In the genomic region with DNA sequence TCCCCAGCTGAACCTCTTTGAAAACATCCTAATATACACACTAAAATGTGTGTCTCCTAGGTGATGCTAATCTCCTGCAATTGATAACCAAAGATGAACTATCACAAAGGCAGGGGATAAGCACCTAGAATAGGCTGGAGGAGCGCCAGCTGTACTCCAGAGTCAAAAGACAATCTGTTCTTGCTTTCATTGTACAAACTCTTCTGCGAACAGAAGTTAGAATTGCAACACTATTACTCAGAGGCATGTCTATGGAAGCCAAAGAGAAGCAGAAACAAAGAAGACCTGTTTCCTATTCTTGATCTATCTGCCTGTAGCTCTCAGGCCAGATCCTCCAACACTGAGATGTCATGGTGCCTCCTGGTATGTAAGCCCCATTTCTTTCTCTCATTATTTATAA, we compare ENCODE assay signal across 24 mouse cellular contexts. TPM values are rescaled to one million over a fixed set of nuclear protein-coding genes. Genes with fewer than 3 reads are reported as not detected.
DNase-seq lines count a peak whose midpoint lies in the region; ATAC-seq lines count a peak whose summit lies in the region.
"Had no signal": no experiment of that assay in that cellular context is flagged by ENCODE, and none has a peak within 500 bp of the region (broad histone marks: within the 10 kb centered on the region; RNA-seq: fewer than 3 reads in every experiment).

No protein-coding gene starts in this region.

- intact Hi-C loops in left cerebral cortex, postnatal 4 days (cut with DNase I): no loop called here

- DNase-seq in right cerebral cortex, postnatal 14 days: peak; percentile 13
- no peak for DNase-seq in right cerebral cortex, postnatal 4 days
- peak; percentile 58 for DNase-seq in adipocyte (ENCODE audit: low spot score)
- DNase-seq in fat pad, adult 2 months (ENCODE audit: extremely low read depth, low read depth, low spot score): peak; percentile 87
- no peak for DNase-seq in urinary bladder, adult 18-20 months (ENCODE audit: low spot score in 2 of 2)
- no peak for DNase-seq in left cerebral cortex, postnatal 4 days
- no peak for DNase-seq in urinary bladder, postnatal 36 days (ENCODE audit: low spot score in 2 of 2)
- DNase-seq: adrenal gland, adult 2 months; adrenal gland, postnatal 14 days; cerebellum, adult 11-12 months; cerebellum, adult 8-10 months; cerebellum, postnatal 10 days; cerebellum, postnatal 36 days; embryo, embryonic 11 days; forebrain, postnatal 0 days; gastrocnemius, adult 2 months; gastrocnemius, postnatal 14 days; heart, postnatal 36 days had no signal

- peak; percentile 48; the same call in 1 of the 2 replicates for ATAC-seq in megakaryocyte, adult 5-6 weeks (ENCODE audit: poor library complexity, severe bottlenecking)
- ATAC-seq: CD4-positive, CD25-positive, alpha-beta regulatory T cell, adult 4 months; forebrain, embryonic 14.5 days; forebrain, postnatal 0 days; hindbrain, postnatal 0 days; inflammation-experienced regulatory T-cells, adult 6 months; Patski had no signal

RNA-seq across cellular contexts. Expression of gene Nedd9, which starts 38.0 kb away (rescaled TPM):
- 50.6 and 64.3 TPM in 2 replicates for total RNA-seq in megakaryocyte, adult 5-6 weeks (2015)
- 74.0 and 85.5 TPM in 2 replicates for total RNA-seq in megakaryocyte, adult 5-6 weeks (2017)
- total RNA-seq in left cerebral cortex, postnatal 4 days (2021): 10 to 100 TPM; 19.8 to 21.0 TPM

Comparison
In these comparisons a context has a peak if more than half of its experiments do, and no peak if none do; other contexts are left out.
1. DNase-seq: peak in right cerebral cortex, postnatal 14 days (single experiment), adipocyte (single experiment) and fat pad, adult 2 months (single experiment); none in right cerebral cortex, postnatal 4 days (single experiment), urinary bladder, adult 18-20 months (0 of 2), left cerebral cortex, postnatal 4 days (single experiment) and urinary bladder, postnatal 36 days (0 of 2).